Mouse (Mus musculus): Measurements from ENCODE around the gene Mmrn2. TPM values are rescaled to one million over a fixed set of nuclear protein-coding genes. Genes with fewer than 3 reads are reported as not detected.

Mmrn2 gene
- polyA plus RNA-seq, 1 experiment from 2014 or later: 5.7 TPM

DNA sequence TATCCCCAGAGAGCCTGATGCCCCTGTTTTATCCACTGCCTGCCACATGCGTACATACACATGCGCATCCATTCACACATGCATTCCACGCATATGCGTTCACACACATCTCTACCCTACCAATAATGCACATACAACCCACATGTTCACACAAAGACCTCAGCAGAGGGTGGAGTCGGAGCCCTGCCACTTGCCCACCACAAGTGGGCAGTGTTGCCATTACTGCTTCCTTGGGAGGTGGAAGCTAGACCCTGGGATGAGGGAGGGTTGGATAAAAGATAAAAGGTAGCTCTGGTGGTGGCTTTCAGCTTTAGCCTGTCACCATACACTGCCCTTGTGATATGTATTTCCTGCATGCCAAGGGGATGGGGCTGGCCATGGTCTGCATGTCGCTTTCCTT is 2.6 kb upstream of the Mmrn2 start:
- H3K9me3 ChIP-seq (ENCODE audit: control insufficient read depth): no peaks in the 10 kb centered on the region

DNA sequence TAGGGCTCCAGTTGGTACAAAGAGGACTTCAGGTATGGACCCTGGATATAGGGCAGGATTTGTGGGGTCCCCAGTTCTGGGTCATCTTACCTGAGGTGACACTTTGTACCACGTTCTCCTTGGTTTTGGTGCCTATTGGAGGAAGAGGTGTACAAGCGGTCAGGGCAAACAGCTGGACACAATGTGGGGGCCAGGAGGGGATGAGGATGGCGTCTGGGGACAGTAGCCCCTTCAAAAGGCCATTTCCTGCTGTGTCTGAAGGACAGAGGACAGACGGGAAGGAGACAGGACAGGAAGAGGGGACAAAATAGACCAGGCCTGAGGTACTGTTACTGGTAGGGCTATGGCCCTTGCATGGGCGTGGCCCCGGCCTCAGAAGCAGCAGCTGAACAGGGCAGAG is 1.7 kb upstream of the Mmrn2 start:
- no peak for TF ChIP-seq CTCF (IDR thresholded peaks at IDR 0.05; ENCODE audit: low read depth)
- no peak overlapping the region for H3K27ac ChIP-seq (ENCODE audit: low read depth, low read length)
- H3K9me3 ChIP-seq (ENCODE audit: control insufficient read depth): no peaks in the 10 kb centered on the region
- H3K4me3 ChIP-seq (ENCODE audit: low read depth, low read length): no peak overlapping the region
- no peaks in the 10 kb centered on the region for H3K36me3 ChIP-seq (ENCODE audit: control insufficient read depth, insufficient read depth)
- H3K4me2 ChIP-seq (replicated peaks; ENCODE audit: low read depth): no peak overlapping the region
- H3K27me3 ChIP-seq (replicated peaks; ENCODE audit: control insufficient read depth, insufficient read depth, low read length): no peaks in the 10 kb centered on the region
- 75% methylated on average over 6 of the region's 6 CpGs for WGBS
- no peaks in the 10 kb centered on the region for H3K4me1 ChIP-seq (replicated peaks; ENCODE audit: control insufficient read depth, insufficient read depth, low read length)
- H3K9ac ChIP-seq (ENCODE audit: low read depth, low read length): no peak overlapping the region
- ATAC-seq: no peak

More for the DNA sequence above, 2.6 kb upstream of the Mmrn2 start:
- H3K36me3 ChIP-seq (ENCODE audit: control insufficient read depth, insufficient read depth): no peaks in the 10 kb centered on the region
- H3K27me3 ChIP-seq (replicated peaks; ENCODE audit: control insufficient read depth, insufficient read depth, low read length): no peaks in the 10 kb centered on the region
- WGBS: 89% methylated on average over 6 of the region's 6 CpGs
- no peak overlapping the region for H3K27ac ChIP-seq (ENCODE audit: low read depth, low read length)
- no peaks in the 10 kb centered on the region for H3K4me1 ChIP-seq (replicated peaks; ENCODE audit: control insufficient read depth, insufficient read depth, low read length)
- H3K4me3 ChIP-seq (ENCODE audit: low read depth, low read length): no peak overlapping the region
- no peak overlapping the region for H3K9ac ChIP-seq (ENCODE audit: low read depth, low read length)
- ATAC-seq: no peak
- peak; percentile 79 for TF ChIP-seq CTCF (IDR thresholded peaks at IDR 0.05; ENCODE audit: low read depth)
- H3K4me2 ChIP-seq (replicated peaks; ENCODE audit: low read depth): no peak overlapping the region

DNA sequence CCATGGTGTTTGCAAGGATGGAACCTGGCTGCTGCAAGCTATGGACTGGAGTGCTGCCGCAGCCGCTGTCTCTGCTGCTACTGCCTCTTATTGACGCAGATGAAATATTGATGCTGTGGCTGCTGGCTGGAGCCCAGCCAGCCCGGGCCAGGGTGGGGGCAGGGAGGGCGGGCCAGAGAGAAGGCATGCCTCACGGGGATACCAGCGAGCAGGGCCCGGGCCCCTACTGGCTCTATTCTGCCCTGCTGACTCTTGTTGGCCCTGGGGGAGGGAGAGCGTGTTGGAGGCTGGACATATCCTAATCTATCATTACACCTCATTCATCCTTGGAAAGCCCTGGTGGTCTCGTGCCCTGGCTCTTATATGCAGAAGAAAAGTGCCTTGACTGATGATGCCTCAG is 688 bp upstream of the Mmrn2 start, which contains the start of gene Sncg:
Gene Sncg (minus strand): TSS at position 213 of the 400 bp plus-strand sequence.
- Histone ChIP-seq H3K4me3 (ENCODE audit: low read depth, low read length) (0 out of 2 replicates have a peak within 1 kb of the TSS, but pooled peaks have one; percentile 2), H3K27ac (ENCODE audit: low read depth, low read length) (no peak within 1 kb of the TSS), H3K9ac (ENCODE audit: low read depth, low read length) (no peak within 1 kb of the TSS), H3K4me2 (replicated peaks; ENCODE audit: low read depth) (no peak within 1 kb of the TSS), H3K9me3 (ENCODE audit: control insufficient read depth) (no peaks in the 10 kb centered on the region), H3K27me3 (replicated peaks; ENCODE audit: control insufficient read depth, insufficient read depth, low read length) (no peaks in the 10 kb centered on the region), H3K36me3 (ENCODE audit: control insufficient read depth, insufficient read depth) (no peaks in the 10 kb centered on the region), H3K4me1 (replicated peaks; ENCODE audit: control insufficient read depth, insufficient read depth, low read length) (no peaks in the 10 kb centered on the region)
- no peak for TF ChIP-seq CTCF (IDR thresholded peaks at IDR 0.05; ENCODE audit: low read depth)
- 33% methylated on average over 10 of the region's 10 CpGs for WGBS
- ATAC-seq: no peak

DNA sequence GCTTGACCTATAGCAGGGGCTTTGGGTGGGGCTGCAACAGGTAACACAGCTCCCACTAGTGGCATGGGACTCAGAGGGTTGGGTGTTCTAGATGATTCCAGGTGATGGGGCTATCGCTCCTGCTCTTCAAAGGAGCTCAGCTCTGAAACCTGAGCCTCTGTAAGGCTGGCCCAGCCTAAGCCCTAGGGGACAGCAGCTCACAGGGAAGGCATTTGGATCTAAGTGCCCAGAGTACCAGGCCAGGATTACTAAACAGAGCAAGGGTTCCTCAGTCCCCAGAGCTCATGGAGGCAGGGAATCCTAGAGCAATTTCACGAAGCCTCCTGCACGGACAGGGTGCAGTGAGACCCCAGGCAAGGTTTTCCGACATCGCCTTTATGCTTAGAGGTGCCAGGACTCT is 676 bp downstream of the Mmrn2 start:
- TF ChIP-seq CTCF (IDR thresholded peaks at IDR 0.05; ENCODE audit: low read depth): no peak; the same call in 1 of the 2 replicates
- Histone ChIP-seq H3K4me3 (ENCODE audit: low read depth, low read length) (0 out of 2 replicates have a peak overlapping the region, but pooled peaks have one; percentile 2), H3K9me3 (ENCODE audit: control insufficient read depth) (no peaks in the 10 kb centered on the region), H3K9ac (ENCODE audit: low read depth, low read length) (no peak overlapping the region), H3K27ac (ENCODE audit: low read depth, low read length) (no peak overlapping the region), H3K36me3 (ENCODE audit: control insufficient read depth, insufficient read depth) (no peaks in the 10 kb centered on the region), H3K27me3 (replicated peaks; ENCODE audit: control insufficient read depth, insufficient read depth, low read length) (no peaks in the 10 kb centered on the region), H3K4me1 (replicated peaks; ENCODE audit: control insufficient read depth, insufficient read depth, low read length) (no peaks in the 10 kb centered on the region), H3K4me2 (replicated peaks; ENCODE audit: low read depth) (no peak overlapping the region)
- no peak for ATAC-seq
- 78% methylated on average over 5 of the region's 5 CpGs for WGBS

DNA sequence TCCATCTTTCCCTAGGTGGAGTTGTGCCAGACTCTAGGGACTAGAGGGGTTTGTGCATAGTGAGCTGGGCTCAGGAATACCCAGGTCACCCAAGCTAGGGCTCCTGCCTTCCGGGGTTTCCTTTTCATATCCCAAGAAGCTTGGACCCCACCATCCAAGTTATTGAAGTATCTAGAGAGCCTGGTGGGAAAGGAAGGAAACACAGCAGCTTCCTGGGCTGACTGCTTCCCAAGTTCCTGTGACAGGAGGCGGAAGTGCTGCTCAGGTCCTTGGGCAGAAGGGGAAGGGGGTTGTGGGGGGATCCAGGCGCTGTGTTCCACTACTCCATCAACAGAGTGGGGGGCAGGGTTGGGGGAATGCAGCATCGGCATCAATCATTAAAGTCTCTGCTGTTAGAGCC is 1.9 kb downstream of the Mmrn2 start:
- TF ChIP-seq CTCF (IDR thresholded peaks at IDR 0.05; ENCODE audit: low read depth): no peak
- no peaks in the 10 kb centered on the region for H3K4me1 ChIP-seq (replicated peaks; ENCODE audit: control insufficient read depth, insufficient read depth, low read length)
- no peaks in the 10 kb centered on the region for H3K27me3 ChIP-seq (replicated peaks; ENCODE audit: control insufficient read depth, insufficient read depth, low read length)
- peak overlapping the region; percentile 27 for H3K4me2 ChIP-seq (replicated peaks; ENCODE audit: low read depth)
- no peaks in the 10 kb centered on the region for H3K36me3 ChIP-seq (ENCODE audit: control insufficient read depth, insufficient read depth)
- WGBS: 74% methylated on average over 4 of the region's 4 CpGs
- no peaks in the 10 kb centered on the region for H3K9me3 ChIP-seq (ENCODE audit: control insufficient read depth)
- no peak overlapping the region for H3K27ac ChIP-seq (ENCODE audit: low read depth, low read length)
- no peak overlapping the region for H3K9ac ChIP-seq (ENCODE audit: low read depth, low read length)
- H3K4me3 ChIP-seq (ENCODE audit: low read depth, low read length): no peak overlapping the region
- no peak for ATAC-seq

DNA sequence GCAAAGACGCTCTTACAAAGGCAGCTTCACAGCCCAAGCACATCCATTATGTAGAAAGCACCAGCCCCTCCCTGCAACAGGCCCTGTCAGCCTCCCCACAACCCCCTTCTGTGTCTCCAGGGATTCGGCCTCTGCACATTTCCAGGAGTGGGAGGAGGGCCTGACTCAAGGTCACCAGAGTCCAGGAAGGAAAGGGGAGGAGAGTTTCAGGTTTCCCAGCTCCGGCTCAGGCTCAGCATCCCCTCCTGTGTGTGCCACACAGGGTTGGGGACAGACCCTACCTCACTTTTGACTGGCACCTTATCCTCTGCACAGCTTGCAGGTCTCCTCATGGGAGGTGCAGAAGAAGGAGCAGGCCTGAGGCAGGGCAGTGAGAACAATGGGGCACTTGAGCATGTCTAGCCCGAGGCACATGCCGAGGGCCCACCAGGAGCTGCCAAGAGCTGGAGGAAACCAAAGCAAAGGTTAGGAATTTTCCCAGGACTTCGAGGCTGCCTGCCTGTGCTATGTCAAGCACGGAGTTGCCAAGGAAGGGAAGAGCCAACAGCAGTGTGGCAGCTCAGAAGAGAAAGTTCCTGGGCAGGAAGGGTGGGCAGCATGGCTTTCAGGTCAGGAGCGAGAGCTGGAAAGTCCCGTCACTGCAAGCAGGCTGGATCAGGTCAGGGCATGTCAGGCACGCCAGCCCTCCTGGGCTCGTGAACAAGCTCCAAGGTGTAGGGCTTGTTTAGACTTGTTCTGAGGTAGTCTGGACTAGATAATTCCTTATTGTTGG is 3.5 kb downstream of the Mmrn2 start:
- Histone ChIP-seq H3K27me3 (replicated peaks; ENCODE audit: control insufficient read depth, insufficient read depth, low read length) (no peaks in the 10 kb centered on the region), H3K4me3 (ENCODE audit: low read depth, low read length) (no peak overlapping the region), H3K36me3 (ENCODE audit: control insufficient read depth, insufficient read depth) (no peaks in the 10 kb centered on the region), H3K27ac (ENCODE audit: low read depth, low read length) (no peak overlapping the region), H3K9ac (ENCODE audit: low read depth, low read length) (no peak overlapping the region), H3K4me1 (replicated peaks; ENCODE audit: control insufficient read depth, insufficient read depth, low read length) (no peaks in the 10 kb centered on the region), H3K4me2 (replicated peaks; ENCODE audit: low read depth) (no peak overlapping the region), H3K9me3 (ENCODE audit: control insufficient read depth) (no peaks in the 10 kb centered on the region)
- no peak for TF ChIP-seq CTCF (IDR thresholded peaks at IDR 0.05; ENCODE audit: low read depth)
- ATAC-seq: no peak
- 56% methylated on average over 11 of the region's 11 CpGs for WGBS
